Mouse (Mus musculus) ES-Bruce4 (cell line): ENCODE data around the gene Acvr1b. TPM values are rescaled to one million over a fixed set of nuclear protein-coding genes. Genes with fewer than 3 reads are reported as not detected.

ENCODE experiments used
- H3K27ac ChIP-seq: 2 replicates; pipeline ENCODE4 v1.5.1; 2012; ENCODE audit warnings: low read length, inconsistent platforms; ENCODE audit not compliant: insufficient read depth
- H3K27me3 ChIP-seq: 2 replicates; pipeline ENCODE4 v1.6.1; 2012; ENCODE audit warnings: mild to moderate bottlenecking, low read length, inconsistent platforms; ENCODE audit not compliant: control insufficient read depth, poor library complexity, insufficient read depth, severe bottlenecking
- H3K36me3 ChIP-seq: 2 replicates; pipeline ENCODE4 v1.6.1; 2012; ENCODE audit warnings: inconsistent platforms, mild to moderate bottlenecking, low read length, moderate library complexity; ENCODE audit not compliant: control insufficient read depth, poor library complexity, insufficient read depth, severe bottlenecking
- H3K4me1 ChIP-seq: one replicate; pipeline ENCODE4 v1.8.1; 2011; ENCODE audit warnings: low read length; ENCODE audit not compliant: control insufficient read depth, insufficient read depth
- H3K4me3 ChIP-seq: 2 replicates; pipeline ENCODE4 v1.5.1; 2011; ENCODE audit warnings: low read depth, mild to moderate bottlenecking, low read length
- H3K9ac ChIP-seq: 2 replicates; pipeline ENCODE4 v1.6.1; 2012; ENCODE audit warnings: low read depth, mild to moderate bottlenecking, inconsistent platforms; ENCODE audit not compliant: poor library complexity, severe bottlenecking
- H3K9me3 ChIP-seq: replicated peaks from 2 replicates; pipeline ENCODE4 v1.6.1; 2012; ENCODE audit warnings: mild to moderate bottlenecking, low read length, inconsistent platforms; ENCODE audit not compliant: control insufficient read depth, poor library complexity, insufficient read depth, severe bottlenecking
- CTCF ChIP-seq: IDR thresholded peaks from one replicate; pipeline ENCODE4 v1.8.1; 2011; ENCODE audit warnings: low read depth, low read length
- EP300 ChIP-seq: IDR thresholded peaks from 2 replicates; pipeline ENCODE4 v1.6.1; 2011; ENCODE audit warnings: low read depth, low read length; ENCODE audit not compliant: insufficient read depth
- POLR2A ChIP-seq: IDR thresholded peaks from one replicate; pipeline ENCODE4 v1.8.1; 2011; ENCODE audit warnings: low read length; ENCODE audit not compliant: insufficient read depth
- polyA plus RNA-seq: library from polyadenylated mRNA; stranded (reverse); fragments of >200 nt; gene quantifications from 2 replicates; pipeline ENCODE4 v1.2.4, GENCODE M21; 2011; ENCODE audit warnings: low read depth; ENCODE audit not compliant: missing spikeins, insufficient read depth, insufficient read length

Acvr1b gene
- polyA plus RNA-seq, 1 experiment, result 27.7 TPM

DNA sequence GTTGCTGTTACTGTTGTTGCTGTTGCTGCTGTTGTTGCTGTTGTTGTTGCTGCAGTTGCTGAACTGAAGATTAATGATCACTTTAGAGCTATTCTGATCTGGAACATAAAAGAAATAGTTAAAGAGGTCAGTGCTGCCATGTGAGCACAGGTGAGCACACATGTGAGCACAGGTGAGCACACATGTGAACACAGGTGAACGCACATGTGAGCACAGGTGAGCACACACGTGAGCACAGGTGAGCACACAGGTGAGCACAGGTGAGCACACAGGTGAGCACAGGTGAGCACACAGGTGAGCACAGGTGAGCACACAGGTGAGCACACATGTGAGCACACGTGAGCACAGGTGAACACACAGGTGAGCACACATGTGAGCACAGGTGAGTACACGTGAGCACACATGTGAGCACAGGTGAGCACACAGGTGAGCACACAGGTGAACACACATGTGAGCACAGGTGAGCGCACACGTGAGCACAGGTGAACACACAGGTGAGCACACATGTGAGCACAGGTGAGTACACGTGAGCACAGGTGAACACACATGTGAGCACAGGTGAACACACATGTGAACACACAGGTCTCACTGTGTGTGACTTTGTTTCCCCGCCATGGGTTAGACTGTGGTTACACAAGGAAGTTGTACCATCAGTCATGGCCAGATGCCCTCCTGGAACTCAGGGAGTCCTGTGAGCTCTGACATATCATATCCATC is 22.4 kb downstream of the Acvr1b start:
- Histone ChIP-seq H3K4me1 (no peaks in the 10 kb centered on the region), H3K9ac (no peak overlapping the region), H3K27me3 (no peaks in the 10 kb centered on the region), H3K9me3 (no peaks in the 10 kb centered on the region), H3K36me3 (peaks cover 9% of the 10 kb centered on the region; the same call in 1 of the 2 replicates), H3K4me3 (no peak overlapping the region), H3K27ac (no peak overlapping the region)
- no peak for TF ChIP-seq EP300

DNA sequence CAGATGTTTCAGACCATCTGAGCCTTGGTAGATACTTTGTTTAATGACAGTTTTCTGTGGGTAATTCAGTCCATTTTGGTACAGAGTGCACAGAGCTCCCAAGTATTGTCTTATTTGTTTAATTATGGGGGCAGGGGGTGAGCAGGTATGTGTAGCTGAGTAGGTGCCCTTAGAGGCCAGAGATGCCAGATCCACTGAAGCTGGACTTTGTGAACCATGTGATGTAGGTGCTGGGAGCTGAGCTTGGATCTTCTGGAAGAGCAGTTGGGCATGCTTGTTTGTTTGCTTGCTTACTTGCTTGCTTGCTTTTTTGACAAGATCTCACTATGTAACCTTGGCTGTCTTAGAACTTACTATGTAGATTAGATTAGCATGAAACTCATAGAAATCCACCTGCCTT is 23.1 kb downstream of the Acvr1b start:
- H3K36me3 ChIP-seq, result peaks cover 9% of the 10 kb centered on the region; the same call in 1 of the 2 replicates
- no peaks in the 10 kb centered on the region for H3K9me3 ChIP-seq

DNA sequence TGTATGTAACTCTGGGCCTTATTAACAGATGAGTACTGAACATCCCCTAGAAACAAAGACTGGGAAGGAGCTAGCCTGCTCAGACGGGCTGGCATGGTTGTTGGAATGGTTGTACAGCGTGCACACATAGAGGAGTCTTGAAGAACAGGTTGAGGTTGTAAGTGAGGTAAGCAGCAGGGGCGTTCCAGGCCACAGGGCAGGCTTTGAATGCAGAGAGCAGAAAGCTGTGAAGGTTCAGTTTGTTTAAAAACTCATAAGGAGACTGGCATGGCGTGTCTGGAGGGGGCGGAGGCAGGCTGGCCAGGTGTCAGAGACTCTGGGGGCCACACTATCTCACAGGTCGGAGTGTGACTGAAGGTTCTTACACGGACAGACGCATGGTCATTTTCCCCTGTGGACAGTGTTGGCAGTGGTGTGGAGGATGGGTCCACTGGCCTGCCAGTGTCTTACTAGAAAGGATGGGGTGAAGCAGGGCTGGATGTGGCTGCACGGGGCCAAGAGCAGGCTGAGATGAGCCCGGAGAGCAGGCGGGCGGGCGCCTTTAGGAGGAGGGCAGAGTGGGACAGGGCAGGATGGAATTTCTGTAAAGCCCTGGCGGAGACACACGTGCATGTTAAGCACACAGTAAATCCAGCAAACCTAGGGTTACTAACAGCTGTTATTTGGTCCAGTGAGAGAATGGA is 23.8 kb downstream of the Acvr1b start:
- no peaks in the 10 kb centered on the region for H3K9me3 ChIP-seq
- H3K4me3 ChIP-seq, result no peak overlapping the region
- no peaks in the 10 kb centered on the region for H3K4me1 ChIP-seq
- no peak overlapping the region for H3K9ac ChIP-seq
- H3K36me3 ChIP-seq, result peaks cover 9% of the 10 kb centered on the region; the same call in 1 of the 2 replicates
- no peak for TF ChIP-seq EP300
- TF ChIP-seq CTCF, result no peak
- no peak for TF ChIP-seq POLR2A
- no peaks in the 10 kb centered on the region for H3K27me3 ChIP-seq
- no peak overlapping the region for H3K27ac ChIP-seq

More for the DNA sequence above, 23.1 kb downstream of the Acvr1b start:
- TF ChIP-seq EP300 (no peak), POLR2A (no peak), CTCF (no peak)
- H3K27me3 ChIP-seq, result no peaks in the 10 kb centered on the region
- H3K4me1 ChIP-seq, result no peaks in the 10 kb centered on the region
- no peak overlapping the region for H3K9ac ChIP-seq
- no peak overlapping the region for H3K27ac ChIP-seq
- no peak overlapping the region for H3K4me3 ChIP-seq

DNA sequence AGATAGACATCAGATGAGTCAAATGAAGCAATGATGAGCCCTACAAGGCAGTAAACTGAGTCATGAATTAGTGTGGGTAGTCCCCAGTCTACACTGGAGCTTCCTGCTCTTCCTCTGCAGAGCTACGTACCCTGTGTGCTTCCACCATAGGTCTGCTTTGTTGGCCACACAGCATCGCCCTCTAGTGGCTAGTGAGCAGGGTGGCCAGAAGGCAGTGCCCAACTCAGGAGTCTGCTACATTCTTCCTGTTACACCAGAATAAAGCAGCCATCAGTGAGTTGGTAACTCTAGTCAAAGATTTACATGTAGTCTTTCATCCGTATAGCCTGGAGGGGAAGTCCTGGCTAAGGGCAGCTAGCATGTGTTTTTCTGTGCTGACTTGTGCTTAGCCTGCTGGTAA is 24.4 kb downstream of the Acvr1b start:
- H3K4me3 ChIP-seq, result no peak overlapping the region
- H3K36me3 ChIP-seq, result peaks cover 9% of the 10 kb centered on the region; the same call in 1 of the 2 replicates
- no peak overlapping the region for H3K27ac ChIP-seq
- H3K9ac ChIP-seq, result no peak overlapping the region
- H3K27me3 ChIP-seq, result no peaks in the 10 kb centered on the region
- H3K9me3 ChIP-seq, result no peaks in the 10 kb centered on the region
- TF ChIP-seq EP300 (no peak), CTCF (peak; percentile 99)
- H3K4me1 ChIP-seq, result no peaks in the 10 kb centered on the region

DNA sequence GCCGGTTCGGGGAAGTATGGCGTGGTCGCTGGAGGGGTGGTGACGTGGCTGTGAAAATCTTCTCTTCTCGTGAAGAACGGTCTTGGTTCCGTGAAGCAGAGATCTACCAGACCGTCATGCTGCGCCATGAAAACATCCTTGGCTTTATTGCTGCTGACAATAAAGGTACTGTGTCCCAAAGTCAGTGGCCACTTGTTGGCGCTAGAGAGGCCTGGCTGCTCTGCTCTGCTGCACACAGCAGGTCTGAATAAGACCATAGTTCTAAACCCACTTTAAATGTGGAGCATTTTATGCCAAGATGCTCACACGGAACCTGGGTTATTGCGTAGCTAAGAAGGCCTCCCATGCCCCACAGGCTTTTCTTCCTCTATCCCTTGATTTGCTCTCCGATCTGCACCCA is 25.0 kb downstream of the Acvr1b start:
- Histone ChIP-seq H3K27me3 (no peaks in the 10 kb centered on the region), H3K4me3 (no peak overlapping the region), H3K36me3 (peaks cover 9% of the 10 kb centered on the region; the same call in 1 of the 2 replicates), H3K4me1 (no peaks in the 10 kb centered on the region), H3K27ac (no peak overlapping the region), H3K9me3 (no peaks in the 10 kb centered on the region), H3K9ac (no peak overlapping the region)
- no peak for TF ChIP-seq EP300
- no peak for TF ChIP-seq POLR2A
- peak; percentile 88 for TF ChIP-seq CTCF

DNA sequence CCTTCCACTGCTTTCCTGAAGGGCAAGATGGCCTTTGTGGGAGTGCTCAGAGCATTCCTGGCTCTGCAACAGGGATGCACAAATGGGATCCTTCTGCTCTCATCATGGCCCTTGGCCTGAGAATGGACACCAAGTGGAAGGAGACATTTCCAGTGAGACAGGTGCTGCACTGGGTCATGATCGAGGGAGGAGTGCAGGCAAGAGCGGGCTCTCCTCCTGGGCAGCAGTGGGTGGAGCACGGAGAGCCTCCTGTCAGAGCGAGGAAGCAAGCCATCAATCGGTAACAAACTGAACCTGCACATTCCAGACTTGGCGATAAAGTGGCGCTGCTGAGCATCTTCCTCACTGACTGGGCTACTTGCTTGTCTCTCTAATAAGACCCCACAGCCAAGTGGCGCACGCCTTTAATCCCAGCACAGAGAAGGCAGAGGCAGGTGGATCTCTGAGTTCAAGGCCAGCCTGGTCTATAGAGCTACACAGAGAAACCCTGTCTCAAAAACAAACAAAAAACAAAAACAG is 27.0 kb downstream of the Acvr1b start:
- no peak overlapping the region for H3K9ac ChIP-seq
- no peak overlapping the region for H3K27ac ChIP-seq
- H3K36me3 ChIP-seq, result 0 out of 2 replicates have a peak, but pooled peaks cover 3% of the 10 kb centered on the region
- TF ChIP-seq POLR2A (no peak), EP300 (no peak), CTCF (peak; percentile 13)
- H3K9me3 ChIP-seq, result no peaks in the 10 kb centered on the region
- H3K4me3 ChIP-seq, result no peak overlapping the region
- no peaks in the 10 kb centered on the region for H3K4me1 ChIP-seq
- no peaks in the 10 kb centered on the region for H3K27me3 ChIP-seq
